Mouse (Mus musculus): ENCODE data around the gene Dnm3.

DNA sequence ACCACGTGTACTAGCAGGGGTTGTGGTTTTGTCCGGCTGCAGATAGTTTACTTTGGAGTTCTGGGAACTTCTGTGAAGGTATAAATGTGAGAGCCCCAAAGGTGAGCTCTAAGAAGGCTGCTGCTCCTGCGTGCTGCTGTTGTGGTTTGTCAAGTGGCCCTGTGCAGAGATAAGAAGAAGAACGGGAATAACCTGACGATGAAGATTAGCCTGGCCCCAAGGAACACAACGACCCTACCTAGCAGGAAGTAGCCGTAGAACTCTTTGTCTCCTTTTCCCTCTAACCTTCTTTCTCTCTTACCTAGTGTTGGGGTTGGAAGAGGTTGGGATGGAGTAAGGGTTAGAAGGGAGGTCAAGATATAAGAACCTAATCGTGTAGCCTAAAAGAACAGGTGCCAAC is 33.0 kb downstream of the Dnm3 start:
- no peak for TF ChIP-seq CTCF (conservative IDR thresholded peaks at IDR 0.05; ENCODE audit: low read length)
- TF ChIP-seq POU5F1 (IDR thresholded peaks at IDR 0.05; ENCODE audit: borderline replicate concordance, low read length): no peak

All from E14TG2a.4 (cell line).